Mouse (Mus musculus) hindbrain, embryonic 10.5 days (tissue): ENCODE results near the gene Kcnj5. TPM values are rescaled to one million over a fixed set of nuclear protein-coding genes. Genes with fewer than 3 reads are reported as not detected.

ENCODE experiments used
- DNase-seq: peaks from one replicate; pipeline ENCODE4 v3.0.0-alpha.2; 2017; ENCODE audit warnings: low spot score
- H3K27ac ChIP-seq: fragments of 300-500 bp; sonication (generic); 2 replicates; pipeline ENCODE4 v1.5.1; 2016; ENCODE audit warnings: mild to moderate bottlenecking, moderate library complexity
- H3K27me3 ChIP-seq: fragments of 300-500 bp; sonication (generic); 2 replicates; pipeline ENCODE4 v1.6.1; 2016; ENCODE audit warnings: mild to moderate bottlenecking; ENCODE audit not compliant: poor library complexity, insufficient read depth, severe bottlenecking
- H3K36me3 ChIP-seq: fragments of 300-500 bp; sonication (generic); 2 replicates; pipeline ENCODE4 v1.6.1; 2016; ENCODE audit warnings: mild to moderate bottlenecking, moderate library complexity
- H3K4me1 ChIP-seq: fragments of 300-500 bp; sonication (generic); replicated peaks from 2 replicates; pipeline ENCODE4 v1.6.1; 2016; ENCODE audit warnings: mild to moderate bottlenecking
- H3K4me3 ChIP-seq: fragments of 300-500 bp; sonication (generic); 2 replicates; pipeline ENCODE4 v1.5.1; 2016; ENCODE audit warnings: mild to moderate bottlenecking, moderate library complexity
- H3K9me3 ChIP-seq: fragments of 300-500 bp; sonication (generic); 2 replicates; pipeline ENCODE4 v1.6.1; 2016; ENCODE audit warnings: mild to moderate bottlenecking, moderate library complexity
- WGBS: fragments of 180-500 bp; shearing (Covaris S2); methylation state at CpG from one replicate; pipeline ENCODE4 v1.1.7; 2016; 5-methylcytosine and 5-hydroxymethylcytosine counted together
- polyA plus RNA-seq: library from polyadenylated mRNA; unstranded; fragments of >200 nt; fragmentation: Nextera tagmentation; extraction: Ambion mirVana; gene quantifications from 2 replicates; pipeline ENCODE4 v1.2.1, GENCODE M21; 2016

Kcnj5 gene
- polyA plus RNA-seq, 1 experiment from 2014 or later, result 0.35 TPM

- Histone ChIP-seq H3K27ac (no peak overlapping the region), H3K9me3 (no peaks in the 10 kb centered on the region), H3K36me3 (no peaks in the 10 kb centered on the region), H3K4me1 (peaks cover 14% of the 10 kb centered on the region), H3K27me3 (no peaks in the 10 kb centered on the region), H3K4me3 (no peak overlapping the region)
- 74% methylated on average over 14 of the region's 14 CpGs for WGBS
- no peak for DNase-seq
These were observed 32.4 kb downstream of the Kcnj5 start for GRCm38 (mm10) chr9:32311786-32312185.

GRCm38 (mm10) chr9:32302501-32303150 is 41.5 kb downstream of the Kcnj5 start:
- Histone ChIP-seq H3K27ac (no peak overlapping the region), H3K36me3 (no peaks in the 10 kb centered on the region), H3K9me3 (no peaks in the 10 kb centered on the region), H3K4me3 (no peak overlapping the region), H3K27me3 (no peaks in the 10 kb centered on the region), H3K4me1 (peaks cover 14% of the 10 kb centered on the region)
- WGBS, result 66% methylated on average over 13 of the region's 13 CpGs
- DNase-seq, result peak; percentile 22

- Histone ChIP-seq H3K4me1 (peaks cover 14% of the 10 kb centered on the region), H3K9me3 (no peaks in the 10 kb centered on the region), H3K27ac (no peak overlapping the region), H3K4me3 (no peak overlapping the region), H3K36me3 (no peaks in the 10 kb centered on the region), H3K27me3 (no peaks in the 10 kb centered on the region)
- 87% methylated on average over 9 of the region's 9 CpGs for WGBS
- DNase-seq, result no peak
These were observed 48.9 kb downstream of the Kcnj5 start for GRCm38 (mm10) chr9:32295061-32295800.

GRCm38 (mm10) chr9:32292686-32293085 is 51.5 kb downstream of the Kcnj5 start:
- Histone ChIP-seq H3K9me3 (no peaks in the 10 kb centered on the region), H3K36me3 (no peaks in the 10 kb centered on the region), H3K27ac (0 out of 2 replicates have a peak overlapping the region, but pooled peaks have one; percentile 24), H3K4me3 (no peak overlapping the region), H3K4me1 (peaks cover 11% of the 10 kb centered on the region), H3K27me3 (no peaks in the 10 kb centered on the region)
- 37% methylated on average over 5 of the region's 5 CpGs for WGBS
- DNase-seq, result no peak

GRCm38 (mm10) chr9:32291618-32292017 is 52.5 kb downstream of the Kcnj5 start:
- DNase-seq, result no peak
- Histone ChIP-seq H3K4me1 (peaks cover 9% of the 10 kb centered on the region), H3K27ac (no peak overlapping the region), H3K27me3 (no peaks in the 10 kb centered on the region), H3K36me3 (no peaks in the 10 kb centered on the region), H3K4me3 (no peak overlapping the region), H3K9me3 (no peaks in the 10 kb centered on the region)
- WGBS, result 57% methylated on average over 7 of the region's 7 CpGs

GRCm38 (mm10) chr9:32283591-32283990 is 60.6 kb downstream of the Kcnj5 start:
- WGBS, result 95% methylated on average over 5 of the region's 5 CpGs
- no peaks in the 10 kb centered on the region for H3K36me3 ChIP-seq
- H3K4me1 ChIP-seq, result 0 out of 2 replicates have a peak, but pooled peaks cover 6% of the 10 kb centered on the region
- H3K4me3 ChIP-seq, result no peak overlapping the region
- no peaks in the 10 kb centered on the region for H3K27me3 ChIP-seq
- H3K27ac ChIP-seq, result no peak overlapping the region
- DNase-seq, result no peak
- H3K9me3 ChIP-seq, result peaks cover 6% of the 10 kb centered on the region; the same call in 1 of the 2 replicates

- H3K9me3 ChIP-seq, result no peaks in the 10 kb centered on the region
- H3K27ac ChIP-seq, result no peak overlapping the region
- H3K4me3 ChIP-seq, result no peak overlapping the region
- DNase-seq, result no peak
- 86% methylated on average over 5 of the region's 5 CpGs for WGBS
- H3K36me3 ChIP-seq, result no peaks in the 10 kb centered on the region
- no peaks in the 10 kb centered on the region for H3K27me3 ChIP-seq
- 0 out of 2 replicates have a peak, but pooled peaks cover 6% of the 10 kb centered on the region for H3K4me1 ChIP-seq
These were observed 63.7 kb downstream of the Kcnj5 start for GRCm38 (mm10) chr9:32280456-32280855.

- no peak overlapping the region for H3K27ac ChIP-seq
- no peaks in the 10 kb centered on the region for H3K9me3 ChIP-seq
- H3K27me3 ChIP-seq, result no peaks in the 10 kb centered on the region
- no peak for DNase-seq
- no peaks in the 10 kb centered on the region for H3K36me3 ChIP-seq
- no peak overlapping the region for H3K4me3 ChIP-seq
- WGBS, result 67% methylated on average over 3 of the region's 3 CpGs
- 0 out of 2 replicates have a peak, but pooled peaks cover 6% of the 10 kb centered on the region for H3K4me1 ChIP-seq
These were observed 64.4 kb downstream of the Kcnj5 start for GRCm38 (mm10) chr9:32279789-32280188.

- WGBS, result 93% methylated on average over 5 of the region's 5 CpGs
- Histone ChIP-seq H3K4me3 (no peak overlapping the region), H3K27ac (no peak overlapping the region), H3K36me3 (no peaks in the 10 kb centered on the region), H3K9me3 (no peaks in the 10 kb centered on the region), H3K4me1 (0 out of 2 replicates have a peak, but pooled peaks cover 6% of the 10 kb centered on the region), H3K27me3 (no peaks in the 10 kb centered on the region)
- no peak for DNase-seq
These were observed 66.1 kb downstream of the Kcnj5 start for GRCm38 (mm10) chr9:32278052-32278451.

GRCm38 (mm10) chr9:32271896-32272444 is 72.2 kb downstream of the Kcnj5 start:
- no peak overlapping the region for H3K4me3 ChIP-seq
- no peaks in the 10 kb centered on the region for H3K4me1 ChIP-seq
- H3K27me3 ChIP-seq, result no peaks in the 10 kb centered on the region
- H3K9me3 ChIP-seq, result no peaks in the 10 kb centered on the region
- DNase-seq, result peak; percentile 56
- H3K36me3 ChIP-seq, result no peaks in the 10 kb centered on the region
- 17% methylated on average over 5 of the region's 5 CpGs for WGBS
- H3K27ac ChIP-seq, result no peak overlapping the region

Other genes starting within 250 kb of the Kcnj5 start
- gene Arhgap32, start 228.2 kb downstream of the Kcnj5 start, polyA plus RNA-seq, result 4.6 TPM in 2 replicates
- not detected in 2 replicates for gene Kcnj1, start 28.1 kb upstream of the Kcnj5 start, polyA plus RNA-seq
- gene Fli1, start 198.5 kb upstream of the Kcnj5 start, polyA plus RNA-seq, result 23.1 and 26.2 TPM in 2 replicates